Mouse (Mus musculus): Measurements from ENCODE around the gene Dennd2a. TPM values are rescaled to one million over a fixed set of nuclear protein-coding genes. Genes with fewer than 3 reads are reported as not detected.

Dennd2a gene
- 10 to 100 TPM; 33.3 to 33.6 TPM for total RNA-seq (2021)
- long read RNA-seq, full-length matches to known transcripts, result 11 of 29 reads
- long read RNA-seq, partial matches to known transcripts, result 3 of 29 reads
- long read RNA-seq, other reads (novel, unspliced or antisense), result 15 of 29 reads

GRCm38 (mm10) chr6:39557723-39558261 lies at the start of gene Dennd2a:
TSS of gene Dennd2a (minus strand) at chr6:39557867.
- DNase-seq (ENCODE audit: low spot score in 2 of 2), result peak; percentile 89 to 94

- no peak for DNase-seq (ENCODE audit: low spot score in 2 of 2)
These were observed 49.7 kb upstream of the Dennd2a start for GRCm38 (mm10) chr6:39607365-39607764.

- DNase-seq (ENCODE audit: low spot score in 2 of 2), result no peak
These were observed 49.2 kb upstream of the Dennd2a start for GRCm38 (mm10) chr6:39606862-39607261.

GRCm38 (mm10) chr6:39606056-39606455 lies 48.4 kb upstream of the Dennd2a start:
- no peak for DNase-seq (ENCODE audit: low spot score in 2 of 2)

GRCm38 (mm10) chr6:39604565-39604964 lies 46.9 kb upstream of the Dennd2a start:
- no peak for DNase-seq (ENCODE audit: low spot score in 2 of 2)

- DNase-seq (ENCODE audit: low spot score in 2 of 2), result no peak
These were observed 44.2 kb upstream of the Dennd2a start for GRCm38 (mm10) chr6:39601828-39602227.

- no peak for DNase-seq (ENCODE audit: low spot score in 2 of 2)
These were observed 43.2 kb upstream of the Dennd2a start for GRCm38 (mm10) chr6:39600851-39601250.

- peak; percentile 94 to 95 for DNase-seq (ENCODE audit: low spot score in 2 of 2)
These were observed 34.9 kb upstream of the Dennd2a start, which contains the start of gene Ndufb2 for GRCm38 (mm10) chr6:39592401-39593214. TSS of gene Ndufb2 (plus strand) at chr6:39592574.

- DNase-seq (ENCODE audit: low spot score in 2 of 2), result no peak
These were observed 33.8 kb upstream of the Dennd2a start for GRCm38 (mm10) chr6:39591481-39591880.

GRCm38 (mm10) chr6:39585517-39585916 lies 27.9 kb upstream of the Dennd2a start, which contains the start of gene Gm42420:
TSS of gene Gm42420 (plus strand) at chr6:39585753.
- no peak for DNase-seq (ENCODE audit: low spot score in 2 of 2)

- no peak for DNase-seq (ENCODE audit: low spot score in 2 of 2)
These were observed 23.6 kb upstream of the Dennd2a start for GRCm38 (mm10) chr6:39581087-39581784.

- DNase-seq (ENCODE audit: low spot score in 2 of 2), result no peak
These were observed 22.9 kb upstream of the Dennd2a start for GRCm38 (mm10) chr6:39580558-39580957.

- DNase-seq (ENCODE audit: low spot score in 2 of 2), result no peak
These were observed 21.9 kb upstream of the Dennd2a start for GRCm38 (mm10) chr6:39579552-39579951.

- no peak for DNase-seq (ENCODE audit: low spot score in 2 of 2)
These were observed 17.3 kb upstream of the Dennd2a start for GRCm38 (mm10) chr6:39574951-39575350.

GRCm38 (mm10) chr6:39574555-39574869 lies 16.8 kb upstream of the Dennd2a start:
- no peak for DNase-seq (ENCODE audit: low spot score in 2 of 2)

GRCm38 (mm10) chr6:39573791-39574554 lies 16.3 kb upstream of the Dennd2a start, which contains the start of gene Adck2:
TSS of gene Adck2 (plus strand) at chr6:39573873.
- DNase-seq (ENCODE audit: low spot score in 2 of 2), result peak; percentile 65 to 80

- no peak for DNase-seq (ENCODE audit: low spot score in 2 of 2)
These were observed 12.8 kb upstream of the Dennd2a start for GRCm38 (mm10) chr6:39570426-39570825.

GRCm38 (mm10) chr6:39567528-39567927 lies 9.9 kb upstream of the Dennd2a start:
- DNase-seq (ENCODE audit: low spot score in 2 of 2), result peak in 1 of 2 experiments; percentile 45

- DNase-seq (ENCODE audit: low spot score in 2 of 2), result peak; percentile 82 to 88
These were observed 4.7 kb upstream of the Dennd2a start for GRCm38 (mm10) chr6:39562166-39563015.

Measured in layer of hippocampus, postnatal 10 days (tissue).